Mouse (Mus musculus) gastrocnemius, adult 18-20 months (tissue): ENCODE measurements around the gene Acsbg2. TPM values are rescaled to one million over a fixed set of nuclear protein-coding genes. Genes with fewer than 3 reads are reported as not detected.
"Not testable (repeated sequence)": the region's sequence is repeated elsewhere in the genome, so short reads cannot be mapped to it uniquely, and the experiment has no call there.

Experiments used
- DNase-seq: peaks from one replicate; pipeline ENCODE4 v3.0.0; 2021; ENCODE audit warnings: low spot score
- long read RNA-seq, 2 experiments: library from polyadenylated mRNA; stranded (forward); transcript quantifications; one replicate each; pipeline ENCODE4 v2.0.0; 2021
- total RNA-seq, 2 experiments: library from RNA; stranded (reverse); gene quantifications; 2 replicates each; pipeline ENCODE4 v1.2.3; 2021

Gene Acsbg2
- total RNA-seq, result not detected
- long read RNA-seq, experiment 1, result 0 reads
- long read RNA-seq, experiment 2, result 0 reads

- no peak for DNase-seq
Observed at GRCm38 (mm10) chr17:56874237-56874636, at the start of gene Acsbg2. Gene Acsbg2, minus strand, starts transcription at chr17:56874447.

GRCm38 (mm10) chr17:56919725-56920124 is 45.5 kb upstream of the Acsbg2 start:
- DNase-seq, result no peak

- DNase-seq, result no peak
Observed at GRCm38 (mm10) chr17:56917166-56917565, 42.9 kb upstream of the Acsbg2 start.

- DNase-seq, result no peak
Observed at GRCm38 (mm10) chr17:56913444-56913843, 39.2 kb upstream of the Acsbg2 start.

- DNase-seq, result no peak
Observed at GRCm38 (mm10) chr17:56913023-56913422, 38.8 kb upstream of the Acsbg2 start.

- DNase-seq, result not testable (repeated sequence)
Observed at GRCm38 (mm10) chr17:56909764-56910163, 35.5 kb upstream of the Acsbg2 start.

GRCm38 (mm10) chr17:56907887-56908286 is 33.6 kb upstream of the Acsbg2 start:
- DNase-seq, result no peak

GRCm38 (mm10) chr17:56907096-56907495 is 32.8 kb upstream of the Acsbg2 start:
- DNase-seq, result no peak

- DNase-seq, result no peak
Observed at GRCm38 (mm10) chr17:56906166-56906565, 31.9 kb upstream of the Acsbg2 start.

- DNase-seq, result no peak
Observed at GRCm38 (mm10) chr17:56902698-56903097, 28.5 kb upstream of the Acsbg2 start.

GRCm38 (mm10) chr17:56897630-56898195 is 23.5 kb upstream of the Acsbg2 start:
- DNase-seq, result peak; percentile 75

- no peak for DNase-seq
Observed at GRCm38 (mm10) chr17:56896513-56897129, 22.4 kb upstream of the Acsbg2 start.

GRCm38 (mm10) chr17:56895368-56895918 is 21.2 kb upstream of the Acsbg2 start:
- DNase-seq, result no peak

- DNase-seq, result no peak
Observed at GRCm38 (mm10) chr17:56890018-56890417, 15.8 kb upstream of the Acsbg2 start.

GRCm38 (mm10) chr17:56888050-56888449 is 13.8 kb upstream of the Acsbg2 start:
- no peak for DNase-seq

- DNase-seq, result no peak
Observed at GRCm38 (mm10) chr17:56884809-56885208, 10.6 kb upstream of the Acsbg2 start.

- no peak for DNase-seq
Observed at GRCm38 (mm10) chr17:56884331-56884730, 10.1 kb upstream of the Acsbg2 start.

- no peak for DNase-seq
Observed at GRCm38 (mm10) chr17:56883612-56884011, 9.4 kb upstream of the Acsbg2 start.

GRCm38 (mm10) chr17:56877426-56877825 is 3.2 kb upstream of the Acsbg2 start:
- no peak for DNase-seq

- no peak for DNase-seq
Observed at GRCm38 (mm10) chr17:56876981-56877380, 2.7 kb upstream of the Acsbg2 start.

GRCm38 (mm10) chr17:56876465-56876864 is 2.2 kb upstream of the Acsbg2 start:
- DNase-seq, result no peak

- no peak for DNase-seq
Observed at GRCm38 (mm10) chr17:56874936-56875651, 847 bp upstream of the Acsbg2 start, which contains the start of gene 1700061G19Rik. Gene 1700061G19Rik, plus strand, starts transcription at chr17:56875477.
